Mouse (Mus musculus) liver, adult 2 months (tissue): ENCODE measurements around the gene Olfr340. TPM values are rescaled to one million over a fixed set of nuclear protein-coding genes. Genes with fewer than 3 reads are reported as not detected.
"Not testable (repeated sequence)": the region's sequence is repeated elsewhere in the genome, so short reads cannot be mapped to it uniquely, and the experiment has no call there.

ENCODE experiments used
- DNase-seq: peaks from one replicate; pipeline ENCODE4 v3.0.0-alpha.2; 2011; ENCODE audit warnings: low read depth, low spot score; ENCODE audit errors: extremely low read depth
- H3K27ac ChIP-seq: fragments of 200-500 bp; replicated peaks from 2 replicates; pipeline ENCODE4 v1.5.1; 2012; ENCODE audit warnings: low read depth, mild to moderate bottlenecking, control low read depth, inconsistent platforms, low read length; ENCODE audit not compliant: insufficient read depth
- H3K27me3 ChIP-seq: fragments of 200-500 bp; 2 replicates; pipeline ENCODE4 v1.6.1; 2012; ENCODE audit warnings: mild to moderate bottlenecking, moderate library complexity, low read length, inconsistent platforms; ENCODE audit not compliant: control insufficient read depth, insufficient read depth
- H3K36me3 ChIP-seq: fragments of 200-500 bp; 2 replicates; pipeline ENCODE4 v1.6.1; 2012; ENCODE audit warnings: low read length, inconsistent platforms; ENCODE audit not compliant: control insufficient read depth, insufficient read depth
- H3K4me1 ChIP-seq: fragments of 200-500 bp; 2 replicates; pipeline ENCODE4 v1.6.1; 2011; ENCODE audit warnings: low read length; ENCODE audit not compliant: control insufficient read depth, insufficient read depth
- H3K4me3 ChIP-seq: fragments of 200-500 bp; 2 replicates; pipeline ENCODE4 v1.5.1; 2011; ENCODE audit warnings: low read depth, mild to moderate bottlenecking, control low read depth, low read length, moderate library complexity; ENCODE audit not compliant: insufficient read depth
- H3K79me2 ChIP-seq: fragments of 200-500 bp; 2 replicates; pipeline ENCODE4 v1.6.1; 2012; ENCODE audit warnings: inconsistent platforms, mild to moderate bottlenecking, low read length, moderate library complexity; ENCODE audit not compliant: control insufficient read depth, insufficient read depth
- H3K9ac ChIP-seq: fragments of 200-500 bp; 2 replicates; pipeline ENCODE4 v1.6.1; 2012; ENCODE audit warnings: low read depth, mild to moderate bottlenecking, control low read depth, inconsistent platforms, low read length
- CTCF ChIP-seq: fragments of 200-500 bp; IDR thresholded peaks from 2 replicates; pipeline ENCODE4 v1.5.1; 2011; ENCODE audit warnings: low read depth, low read length, control low read depth
- POLR2A ChIP-seq: fragments of 200-500 bp; IDR thresholded peaks from 2 replicates; pipeline ENCODE4 v1.6.1; 2011; ENCODE audit warnings: low read length, control low read depth; ENCODE audit not compliant: insufficient read depth; ENCODE audit errors: extremely low read depth
- WGBS: fragments of 180-500 bp; shearing (Covaris S2); methylation state at CpG from one replicate; pipeline ENCODE4 v1.1.7; 2018; 5-methylcytosine and 5-hydroxymethylcytosine counted together
- polyA plus RNA-seq: library from polyadenylated mRNA; depleted of rRNA; stranded (reverse); fragments of >200 nt; gene quantifications from 2 replicates; pipeline ENCODE4 v1.2.3, GENCODE M21; 2012; rRNA removed
- total RNA-seq: library from RNA; depleted of rRNA; stranded (reverse); fragments of >200 nt; gene quantifications from 2 replicates; pipeline ENCODE4 v1.2.3, GENCODE M21; 2014; rRNA removed

The Olfr340 gene
- total RNA-seq (not detected in 2 replicates), polyA plus RNA-seq (not detected in 2 replicates)

- H3K4me3 ChIP-seq, result no peak within 1 kb of the TSS
- H3K27ac ChIP-seq, result no peak within 1 kb of the TSS
- H3K4me1 ChIP-seq, result no peaks in the 10 kb centered on the region
- no peak for DNase-seq
- 53% methylated on average over 1 of the region's 1 CpGs for WGBS
- TF ChIP-seq POLR2A (no peak), CTCF (no peak)
- H3K27me3 ChIP-seq, result no peaks in the 10 kb centered on the region
- no peak within 1 kb of the TSS for H3K9ac ChIP-seq
- no peaks in the 10 kb centered on the region for H3K79me2 ChIP-seq
- no peaks in the 10 kb centered on the region for H3K36me3 ChIP-seq
These were observed at the start of gene Olfr340 for GRCm38 (mm10) chr2:36452287-36452686. Gene Olfr340 (plus strand): TSS chr2:36452587.

GRCm38 (mm10) chr2:36415174-36415573 lies 37.2 kb upstream of the Olfr340 start:
- not testable (repeated sequence) for H3K79me2 ChIP-seq, H3K27ac ChIP-seq, H3K4me1 ChIP-seq, DNase-seq, H3K9ac ChIP-seq, H3K4me3 ChIP-seq, H3K36me3 ChIP-seq, H3K27me3 ChIP-seq
- WGBS, result 83% methylated on average over 3 of the region's 3 CpGs

- DNase-seq, H3K36me3 ChIP-seq, H3K79me2 ChIP-seq, H3K27ac ChIP-seq, H3K4me3 ChIP-seq, H3K27me3 ChIP-seq, H3K9ac ChIP-seq, H3K4me1 ChIP-seq: not testable (repeated sequence)
- 88% methylated on average over 7 of the region's 7 CpGs for WGBS
These were observed 36.8 kb upstream of the Olfr340 start for GRCm38 (mm10) chr2:36415591-36415990.

- H3K4me1 ChIP-seq, result no peaks in the 10 kb centered on the region
- no peak for DNase-seq
- TF ChIP-seq CTCF, result no peak
- no peak for TF ChIP-seq POLR2A
- H3K9ac ChIP-seq, result no peak within 1 kb of the TSS
- no peak within 1 kb of the TSS for H3K4me3 ChIP-seq
- H3K27me3 ChIP-seq, result no peaks in the 10 kb centered on the region
- 81% methylated on average over 3 of the region's 3 CpGs for WGBS
- H3K27ac ChIP-seq, result no peak within 1 kb of the TSS
- H3K36me3 ChIP-seq, result no peaks in the 10 kb centered on the region
- H3K79me2 ChIP-seq, result no peaks in the 10 kb centered on the region
These were observed 33.7 kb upstream of the Olfr340 start, which contains the start of gene Olfr339 for GRCm38 (mm10) chr2:36418647-36419046. Gene Olfr339 (plus strand): TSS chr2:36418947.

- Histone ChIP-seq H3K9ac (no peak overlapping the region), H3K27ac (no peak overlapping the region), H3K27me3 (no peaks in the 10 kb centered on the region), H3K4me3 (no peak overlapping the region), H3K79me2 (no peaks in the 10 kb centered on the region), H3K4me1 (no peaks in the 10 kb centered on the region), H3K36me3 (no peaks in the 10 kb centered on the region)
- no peak for DNase-seq
- no peak for TF ChIP-seq POLR2A
- no peak for TF ChIP-seq CTCF
These were observed 21.2 kb downstream of the Olfr340 start for GRCm38 (mm10) chr2:36473634-36474033.

GRCm38 (mm10) chr2:36482368-36482767 lies 30.0 kb downstream of the Olfr340 start, which contains the start of gene Olfr341:
Gene Olfr341 (minus strand): TSS chr2:36482468.
- TF ChIP-seq POLR2A (no peak), CTCF (no peak)
- H3K9ac ChIP-seq, result no peak within 1 kb of the TSS
- no peak for DNase-seq

More at GRCm38 (mm10) chr2:36482368-36482767, 30.0 kb downstream of the Olfr340 start, which contains the start of gene Olfr341:
- Histone ChIP-seq H3K4me1 (no peaks in the 10 kb centered on the region), H3K4me3 (no peak within 1 kb of the TSS), H3K27me3 (no peaks in the 10 kb centered on the region), H3K79me2 (no peaks in the 10 kb centered on the region), H3K36me3 (no peaks in the 10 kb centered on the region), H3K27ac (no peak within 1 kb of the TSS)

Other genes with a start within 250 kb of the Olfr340 start
- 12.4 and 14.4 TPM in 2 replicates for gene Ptgs1, start 222.2 kb upstream of the Olfr340 start, total RNA-seq
- gene Ptgs1, start 222.2 kb upstream of the Olfr340 start, polyA plus RNA-seq, result 7.3 and 10.9 TPM in 2 replicates
- gene Olfr338, start 79.1 kb upstream of the Olfr340 start, total RNA-seq, result not detected in 2 replicates
- not detected in 2 replicates for gene Olfr338, start 79.1 kb upstream of the Olfr340 start, polyA plus RNA-seq
- not detected in 2 replicates for gene Olfr339, start 33.6 kb upstream of the Olfr340 start, total RNA-seq
- not detected in 2 replicates for gene Olfr339, start 33.6 kb upstream of the Olfr340 start, polyA plus RNA-seq
- gene Olfr341, start 29.9 kb downstream of the Olfr340 start, total RNA-seq, result not detected in 2 replicates
- gene Olfr341, start 29.9 kb downstream of the Olfr340 start, polyA plus RNA-seq, result not detected in 2 replicates
- not detected in 2 replicates for gene Olfr342, start 72.4 kb downstream of the Olfr340 start, total RNA-seq
- gene Olfr342, start 72.4 kb downstream of the Olfr340 start, polyA plus RNA-seq, result not detected in 2 replicates
- gene Olfr344, start 114.1 kb downstream of the Olfr340 start, total RNA-seq, result not detected in 2 replicates
- not detected in 2 replicates for gene Olfr344, start 114.1 kb downstream of the Olfr340 start, polyA plus RNA-seq
- not detected in 2 replicates for gene Olfr345, start 187.5 kb downstream of the Olfr340 start, total RNA-seq
- not detected in 2 replicates for gene Olfr345, start 187.5 kb downstream of the Olfr340 start, polyA plus RNA-seq
- gene Olfr346, start 233.2 kb downstream of the Olfr340 start, total RNA-seq, result not detected in 2 replicates
- not detected in 2 replicates for gene Olfr346, start 233.2 kb downstream of the Olfr340 start, polyA plus RNA-seq